Mouse (Mus musculus) midbrain, embryonic 14.5 days (tissue): ENCODE measurements around the gene Ccr6. TPM values are rescaled to one million over a fixed set of nuclear protein-coding genes. Genes with fewer than 3 reads are reported as not detected.

Experiments
- ATAC-seq: fragments of 200-750 bp; cut with Nextera tagmentation; 2 replicates; pipeline ENCODE4 v1.8.0; 2017; ENCODE audit warnings: moderate number of reproducible peaks, moderate library complexity; ENCODE audit not compliant: low FRiP score, low TSS enrichment
- DNase-seq: peaks from one replicate; pipeline ENCODE4 v3.0.0-alpha.2; 2015
- H3K27ac ChIP-seq: fragments of 300-500 bp; sonication (generic); replicated peaks from 2 replicates; pipeline ENCODE4 v1.5.1; 2014; ENCODE audit warnings: mild to moderate bottlenecking, low read depth, low read length, moderate library complexity
- H3K27me3 ChIP-seq: fragments of 300-500 bp; sonication (generic); 2 replicates; pipeline ENCODE4 v1.6.1; 2014; ENCODE audit warnings: low read length, control low read depth, mixed read lengths; ENCODE audit not compliant: control insufficient read depth, insufficient read depth
- H3K36me3 ChIP-seq: fragments of 300-500 bp; sonication (generic); 2 replicates; pipeline ENCODE4 v1.6.1; 2014; ENCODE audit warnings: low read length, control low read depth; ENCODE audit not compliant: control insufficient read depth, insufficient read depth
- H3K4me1 ChIP-seq: fragments of 300-500 bp; sonication (generic); 2 replicates; pipeline ENCODE4 v1.6.1; 2014; ENCODE audit warnings: mild to moderate bottlenecking, antibody characterized with exemption, low read length, control low read depth; ENCODE audit not compliant: control insufficient read depth, insufficient read depth
- H3K4me2 ChIP-seq: fragments of 300-500 bp; sonication (generic); 2 replicates; pipeline ENCODE4 v1.6.1; 2014; ENCODE audit warnings: mild to moderate bottlenecking, low read length, moderate library complexity
- H3K4me3 ChIP-seq: fragments of 300-500 bp; sonication (generic); replicated peaks from 2 replicates; pipeline ENCODE4 v1.5.1; 2014; ENCODE audit warnings: low read depth, low read length
- H3K9ac ChIP-seq: fragments of 300-500 bp; sonication (generic); replicated peaks from 2 replicates; pipeline ENCODE4 v1.6.1; 2014; ENCODE audit warnings: mild to moderate bottlenecking, low read length, moderate library complexity
- H3K9me3 ChIP-seq: fragments of 300-500 bp; sonication (generic); 2 replicates; pipeline ENCODE4 v1.6.1; 2016; ENCODE audit warnings: low read length, control low read depth, mixed read lengths; ENCODE audit not compliant: control insufficient read depth
- WGBS: fragments of 180-500 bp; shearing (Covaris S2); extraction: QIAGEN DNeasy Blood & Tissue Kit; methylation state at CpG from one replicate; pipeline ENCODE4 v1.1.7; 2014; 5-methylcytosine and 5-hydroxymethylcytosine counted together
- polyA plus RNA-seq: library from polyadenylated mRNA; unstranded; fragments of >200 nt; fragmentation: Nextera tagmentation; extraction: Ambion mirVana; gene quantifications from 2 replicates; pipeline ENCODE4 v1.2.1, GENCODE M21; 2014

Gene Ccr6
- polyA plus RNA-seq, 1 experiment from 2014 or later = not detected

GRCm38 (mm10) chr17:8206691-8207090 is 29.2 kb upstream of the Ccr6 start:
- Histone ChIP-seq H3K4me3 (no peak overlapping the region), H3K27me3 (no peaks in the 10 kb centered on the region), H3K36me3 (no peaks in the 10 kb centered on the region), H3K27ac (no peak overlapping the region), H3K9me3 (no peaks in the 10 kb centered on the region), H3K4me1 (no peaks in the 10 kb centered on the region), H3K9ac (no peak overlapping the region), H3K4me2 (no peak overlapping the region)
- no peak for DNase-seq
- 94% methylated on average over 5 of the region's 5 CpGs for WGBS
- no peak for ATAC-seq

GRCm38 (mm10) chr17:8209696-8210095 is 26.1 kb upstream of the Ccr6 start:
- Histone ChIP-seq H3K4me2 (no peak overlapping the region), H3K4me3 (no peak overlapping the region), H3K9ac (no peak overlapping the region), H3K27ac (no peak overlapping the region), H3K4me1 (no peaks in the 10 kb centered on the region), H3K27me3 (no peaks in the 10 kb centered on the region), H3K9me3 (no peaks in the 10 kb centered on the region), H3K36me3 (no peaks in the 10 kb centered on the region)
- WGBS = 96% methylated on average over 2 of the region's 2 CpGs
- no peak for ATAC-seq
- DNase-seq = no peak

GRCm38 (mm10) chr17:8210170-8210569 is 25.7 kb upstream of the Ccr6 start:
- 60% methylated on average over 3 of the region's 3 CpGs for WGBS
- Histone ChIP-seq H3K4me3 (no peak overlapping the region), H3K36me3 (no peaks in the 10 kb centered on the region), H3K4me1 (no peaks in the 10 kb centered on the region), H3K4me2 (no peak overlapping the region), H3K9me3 (no peaks in the 10 kb centered on the region), H3K27ac (no peak overlapping the region), H3K27me3 (no peaks in the 10 kb centered on the region), H3K9ac (no peak overlapping the region)
- DNase-seq (no peak), ATAC-seq (no peak)

- WGBS = 85% methylated on average over 10 of the region's 10 CpGs
- ATAC-seq = no peak
- Histone ChIP-seq H3K27me3 (no peaks in the 10 kb centered on the region), H3K9ac (no peak overlapping the region), H3K27ac (no peak overlapping the region), H3K4me2 (no peak overlapping the region), H3K9me3 (no peaks in the 10 kb centered on the region), H3K36me3 (no peaks in the 10 kb centered on the region), H3K4me3 (no peak overlapping the region), H3K4me1 (no peaks in the 10 kb centered on the region)
- DNase-seq = no peak
Measured at GRCm38 (mm10) chr17:8210675-8211074, 25.2 kb upstream of the Ccr6 start.

- Histone ChIP-seq H3K36me3 (no peaks in the 10 kb centered on the region), H3K4me1 (no peaks in the 10 kb centered on the region), H3K9me3 (no peaks in the 10 kb centered on the region), H3K27me3 (no peaks in the 10 kb centered on the region), H3K4me3 (no peak overlapping the region), H3K4me2 (no peak overlapping the region), H3K27ac (no peak overlapping the region), H3K9ac (no peak overlapping the region)
- DNase-seq (no peak), ATAC-seq (no peak)
- 91% methylated on average over 6 of the region's 6 CpGs for WGBS
Measured at GRCm38 (mm10) chr17:8211399-8211798, 24.4 kb upstream of the Ccr6 start.

- no peak for ATAC-seq
- Histone ChIP-seq H3K4me1 (no peaks in the 10 kb centered on the region), H3K4me2 (no peak overlapping the region), H3K9me3 (no peaks in the 10 kb centered on the region), H3K36me3 (no peaks in the 10 kb centered on the region), H3K9ac (no peak overlapping the region), H3K27ac (no peak overlapping the region), H3K4me3 (no peak overlapping the region), H3K27me3 (no peaks in the 10 kb centered on the region)
- WGBS = 97% methylated on average over 1 of the region's 1 CpGs
- DNase-seq = no peak
Measured at GRCm38 (mm10) chr17:8214369-8214768, 21.5 kb upstream of the Ccr6 start.

- no peak overlapping the region for H3K27ac ChIP-seq
- no peak overlapping the region for H3K4me3 ChIP-seq
- H3K4me2 ChIP-seq = no peak overlapping the region
- 92% methylated on average over 12 of the region's 12 CpGs for WGBS
- H3K27me3 ChIP-seq = no peaks in the 10 kb centered on the region
- no peak overlapping the region for H3K9ac ChIP-seq
- H3K36me3 ChIP-seq = no peaks in the 10 kb centered on the region
- H3K4me1 ChIP-seq = no peaks in the 10 kb centered on the region
- ATAC-seq (no peak), DNase-seq (no peak)
- H3K9me3 ChIP-seq = no peaks in the 10 kb centered on the region
Measured at GRCm38 (mm10) chr17:8215016-8215745, 20.7 kb upstream of the Ccr6 start.

GRCm38 (mm10) chr17:8223225-8223624 is 12.6 kb upstream of the Ccr6 start:
- Histone ChIP-seq H3K9ac (no peak overlapping the region), H3K9me3 (no peaks in the 10 kb centered on the region), H3K27me3 (no peaks in the 10 kb centered on the region), H3K4me1 (no peaks in the 10 kb centered on the region), H3K4me3 (no peak overlapping the region), H3K36me3 (no peaks in the 10 kb centered on the region), H3K4me2 (no peak overlapping the region), H3K27ac (no peak overlapping the region)
- no peak for DNase-seq
- 85% methylated on average over 10 of the region's 10 CpGs for WGBS
- no peak for ATAC-seq

- Histone ChIP-seq H3K27me3 (no peaks in the 10 kb centered on the region), H3K4me2 (no peak overlapping the region), H3K4me3 (no peak overlapping the region), H3K36me3 (no peaks in the 10 kb centered on the region), H3K4me1 (no peaks in the 10 kb centered on the region), H3K9ac (no peak overlapping the region), H3K9me3 (no peaks in the 10 kb centered on the region), H3K27ac (no peak overlapping the region)
- DNase-seq (no peak), ATAC-seq (no peak)
- WGBS = 94% methylated on average over 1 of the region's 1 CpGs
Measured at GRCm38 (mm10) chr17:8224072-8224471, 11.8 kb upstream of the Ccr6 start.
